Mouse (Mus musculus) embryonic facial prominence, embryonic 10.5 days (tissue): ENCODE data around the gene Spib. TPM values are rescaled to one million over a fixed set of nuclear protein-coding genes. Genes with fewer than 3 reads are reported as not detected.

Source experiments
- DNase-seq: peaks from one replicate; pipeline ENCODE4 v3.0.0-alpha.2; 2017; ENCODE audit warnings: low spot score
- H3K27ac ChIP-seq: fragments of 300-500 bp; sonication (generic); replicated peaks from 2 replicates; pipeline ENCODE4 v1.5.1; 2016; ENCODE audit warnings: mild to moderate bottlenecking
- H3K27me3 ChIP-seq: fragments of 300-500 bp; sonication (generic); replicated peaks from 2 replicates; pipeline ENCODE4 v1.6.1; 2016; ENCODE audit warnings: low read depth, mild to moderate bottlenecking; ENCODE audit not compliant: poor library complexity, severe bottlenecking
- H3K36me3 ChIP-seq: fragments of 300-500 bp; sonication (generic); replicated peaks from 2 replicates; pipeline ENCODE4 v1.6.1; 2016; ENCODE audit warnings: mild to moderate bottlenecking, moderate library complexity
- H3K4me1 ChIP-seq: fragments of 300-500 bp; sonication (generic); 2 replicates; pipeline ENCODE4 v1.6.1; 2016
- H3K4me3 ChIP-seq: fragments of 300-500 bp; sonication (generic); 2 replicates; pipeline ENCODE4 v1.5.1; 2016; ENCODE audit warnings: mild to moderate bottlenecking, moderate library complexity
- H3K9me3 ChIP-seq: fragments of 300-500 bp; sonication (generic); 2 replicates; pipeline ENCODE4 v1.6.1; 2016; ENCODE audit warnings: mild to moderate bottlenecking
- WGBS: fragments of 180-500 bp; shearing (Covaris S2); methylation state at CpG from one replicate; pipeline ENCODE4 v1.1.7; 2016; 5-methylcytosine and 5-hydroxymethylcytosine counted together
- microRNA-seq: library from miRNA; unstranded; fragments of <30 nt; microRNA quantifications from one replicate; pipeline ENCODE4, GENCODE M21; 2017
- polyA plus RNA-seq: library from polyadenylated mRNA; unstranded; fragments of >200 nt; fragmentation: Nextera tagmentation; extraction: Ambion mirVana; gene quantifications from 2 replicates; pipeline ENCODE4 v1.2.1, GENCODE M21; 2016

Spib gene
- polyA plus RNA-seq, 1 experiment from 2014 or later, result not detected

- Histone ChIP-seq H3K4me1 (peaks cover 9% of the 10 kb centered on the region), H3K27me3 (no peaks in the 10 kb centered on the region), H3K36me3 (peaks cover 58% of the 10 kb centered on the region), H3K27ac (no peak overlapping the region), H3K4me3 (no peak overlapping the region), H3K9me3 (no peaks in the 10 kb centered on the region)
- no peak for DNase-seq
- 93% methylated on average over 8 of the region's 8 CpGs for WGBS
Measured at GRCm38 (mm10) chr7:44488545-44488944, 43.3 kb downstream of the Spib start.

GRCm38 (mm10) chr7:44487936-44488335 is 43.9 kb downstream of the Spib start:
- H3K9me3 ChIP-seq, result no peaks in the 10 kb centered on the region
- H3K27me3 ChIP-seq, result peaks cover 4% of the 10 kb centered on the region
- H3K4me1 ChIP-seq, result peaks cover 9% of the 10 kb centered on the region
- WGBS, result 89% methylated on average over 7 of the region's 7 CpGs
- H3K36me3 ChIP-seq, result peaks cover 52% of the 10 kb centered on the region
- H3K4me3 ChIP-seq, result no peak overlapping the region
- no peak overlapping the region for H3K27ac ChIP-seq
- no peak for DNase-seq

- no peak overlapping the region for H3K27ac ChIP-seq
- DNase-seq, result no peak
- peaks cover 9% of the 10 kb centered on the region for H3K4me1 ChIP-seq
- H3K27me3 ChIP-seq, result peaks cover 13% of the 10 kb centered on the region
- peaks cover 44% of the 10 kb centered on the region for H3K36me3 ChIP-seq
- H3K4me3 ChIP-seq, result no peak overlapping the region
- H3K9me3 ChIP-seq, result no peaks in the 10 kb centered on the region
- WGBS, result 71% methylated on average over 13 of the region's 13 CpGs
Measured at GRCm38 (mm10) chr7:44486927-44487575, 44.8 kb downstream of the Spib start.

GRCm38 (mm10) chr7:44485572-44486195 is 46.2 kb downstream of the Spib start:
- 78% methylated on average over 7 of the region's 7 CpGs for WGBS
- no peak for DNase-seq
- Histone ChIP-seq H3K9me3 (no peaks in the 10 kb centered on the region), H3K4me3 (no peak overlapping the region), H3K4me1 (peaks cover 9% of the 10 kb centered on the region), H3K27me3 (peaks cover 25% of the 10 kb centered on the region), H3K36me3 (peaks cover 30% of the 10 kb centered on the region), H3K27ac (no peak overlapping the region)

GRCm38 (mm10) chr7:44484841-44485571 is 46.9 kb downstream of the Spib start:
- H3K9me3 ChIP-seq, result no peaks in the 10 kb centered on the region
- peaks cover 9% of the 10 kb centered on the region for H3K4me1 ChIP-seq
- DNase-seq, result peak; percentile 84
- 30% methylated on average over 5 of the region's 5 CpGs for WGBS
- H3K27me3 ChIP-seq, result peaks cover 32% of the 10 kb centered on the region
- H3K4me3 ChIP-seq, result no peak overlapping the region
- peaks cover 23% of the 10 kb centered on the region for H3K36me3 ChIP-seq
- H3K27ac ChIP-seq, result no peak overlapping the region

- no peak for DNase-seq
- Histone ChIP-seq H3K36me3 (peaks cover 15% of the 10 kb centered on the region), H3K27ac (no peak overlapping the region; the same call in 1 of the 2 replicates), H3K4me3 (no peak overlapping the region), H3K9me3 (no peaks in the 10 kb centered on the region), H3K4me1 (peaks cover 9% of the 10 kb centered on the region), H3K27me3 (peaks cover 41% of the 10 kb centered on the region)
- 94% methylated on average over 1 of the region's 1 CpGs for WGBS
Measured at GRCm38 (mm10) chr7:44484109-44484508, 47.8 kb downstream of the Spib start.

- Histone ChIP-seq H3K27ac (no peak overlapping the region), H3K27me3 (peaks cover 53% of the 10 kb centered on the region)
- 78% methylated on average over 3 of the region's 3 CpGs for WGBS
Measured at GRCm38 (mm10) chr7:44482836-44483435, 48.9 kb downstream of the Spib start.

More at GRCm38 (mm10) chr7:44482836-44483435, 48.9 kb downstream of the Spib start:
- H3K4me3 ChIP-seq, result no peak overlapping the region
- DNase-seq, result no peak
- H3K9me3 ChIP-seq, result no peaks in the 10 kb centered on the region
- peaks cover 9% of the 10 kb centered on the region for H3K4me1 ChIP-seq
- H3K36me3 ChIP-seq, result peaks cover 5% of the 10 kb centered on the region; the same call in 1 of the 2 replicates

Small RNA genes within 50 kb of the gene (microRNA-seq; reads per million reads assigned to microRNA genes)
- gene Mir7053, result not detected

Other genes with a start within 250 kb of the Spib start
- gene Clec11a, start 225.2 kb downstream of the Spib start, polyA plus RNA-seq, result 1.5 and 1.8 TPM in 2 replicates
- gene Shank1, start 221.8 kb downstream of the Spib start, polyA plus RNA-seq, result 0.80 and 0.97 TPM in 2 replicates
- 1.8 and 2.4 TPM in 2 replicates for gene Syt3, start 148.0 kb downstream of the Spib start, polyA plus RNA-seq
- gene 1700008O03Rik, start 146.3 kb downstream of the Spib start, polyA plus RNA-seq, result 1.1 and 1.9 TPM in 2 replicates
- gene Lrrc4b, start 103.1 kb downstream of the Spib start, polyA plus RNA-seq, result 0.68 and 1.1 TPM in 2 replicates
- 0.64 TPM in 1 of 2 replicates, not detected in the other for gene Aspdh, start 66.7 kb downstream of the Spib start, polyA plus RNA-seq
- gene Josd2, start 64.1 kb downstream of the Spib start, polyA plus RNA-seq, result 80.3 and 85.1 TPM in 2 replicates
- gene Emc10, start 35.5 kb downstream of the Spib start, polyA plus RNA-seq, result 82.7 and 85.8 TPM in 2 replicates
- 13.5 and 14.4 TPM in 2 replicates for gene Fam71e1, start 35.5 kb downstream of the Spib start, polyA plus RNA-seq
- gene Mybpc2, start 7.4 kb downstream of the Spib start, polyA plus RNA-seq, result 0.04 and 0.08 TPM in 2 replicates
- gene Pold1, start 16.8 kb upstream of the Spib start, polyA plus RNA-seq, result 164 and 171 TPM in 2 replicates
- gene Nr1h2, start 21.9 kb upstream of the Spib start, polyA plus RNA-seq, result 75.0 and 77.6 TPM in 2 replicates
- 0.78 and 0.88 TPM in 2 replicates for gene Napsa, start 40.3 kb upstream of the Spib start, polyA plus RNA-seq
- 0.44 and 0.63 TPM in 2 replicates for gene Kcnc3, start 58.6 kb upstream of the Spib start, polyA plus RNA-seq
- gene Myh14, start 138.8 kb upstream of the Spib start, polyA plus RNA-seq, result 2.7 and 4.3 TPM in 2 replicates
- gene Izumo2, start 176.7 kb upstream of the Spib start, polyA plus RNA-seq, result not detected in 2 replicates
- gene Vrk3, start 216.3 kb upstream of the Spib start, polyA plus RNA-seq, result 37.5 and 39.3 TPM in 2 replicates
- gene Zfp473, start 219.0 kb upstream of the Spib start, polyA plus RNA-seq, result 3.6 and 4.2 TPM in 2 replicates